Mouse (Mus musculus): Measurements from ENCODE around the gene Rasef.

- TF ChIP-seq CTCF (IDR thresholded peaks at IDR 0.05; ENCODE audit: low read depth) (no peak), EP300 (optimal IDR thresholded peaks at IDR 0.05) (no peak)
Measured at GRCm38 (mm10) chr4:73784147-73784546, 6.6 kb downstream of the Rasef start.

All from stomach, postnatal 0 days (tissue).